Mouse (Mus musculus) heart, embryonic 10.5 days (tissue): ENCODE results near the gene Osbpl9. TPM values are rescaled to one million over a fixed set of nuclear protein-coding genes. Genes with fewer than 3 reads are reported as not detected.

Experiments used
- DNase-seq: peaks from one replicate; pipeline ENCODE4 v3.0.0-alpha.2; 2017; ENCODE audit warnings: low spot score
- H3K27ac ChIP-seq: fragments of 300-500 bp; sonication (generic); 2 replicates; pipeline ENCODE4 v1.5.1; 2016; ENCODE audit warnings: mild to moderate bottlenecking
- H3K27me3 ChIP-seq: fragments of 300-500 bp; sonication (generic); 2 replicates; pipeline ENCODE4 v1.6.1; 2016; ENCODE audit warnings: mild to moderate bottlenecking; ENCODE audit not compliant: poor library complexity, insufficient read depth, severe bottlenecking
- H3K36me3 ChIP-seq: fragments of 300-500 bp; sonication (generic); 2 replicates; pipeline ENCODE4 v1.6.1; 2016; ENCODE audit warnings: mild to moderate bottlenecking, moderate library complexity
- H3K4me1 ChIP-seq: fragments of 300-500 bp; sonication (generic); 2 replicates; pipeline ENCODE4 v1.6.1; 2016; ENCODE audit warnings: mild to moderate bottlenecking
- H3K4me3 ChIP-seq: fragments of 300-500 bp; sonication (generic); 2 replicates; pipeline ENCODE4 v1.5.1; 2016; ENCODE audit warnings: mild to moderate bottlenecking, moderate library complexity
- H3K9me3 ChIP-seq: fragments of 300-500 bp; sonication (generic); 2 replicates; pipeline ENCODE4 v1.6.1; 2016; ENCODE audit warnings: mild to moderate bottlenecking, moderate library complexity
- WGBS: fragments of 180-500 bp; shearing (Covaris S2); methylation state at CpG from one replicate; pipeline ENCODE4 v1.1.7; 2016; 5-methylcytosine and 5-hydroxymethylcytosine counted together
- polyA plus RNA-seq: library from polyadenylated mRNA; unstranded; fragments of >200 nt; fragmentation: Nextera tagmentation; extraction: Ambion mirVana; gene quantifications from 2 replicates; pipeline ENCODE4 v1.2.1, GENCODE M21; 2016

The Osbpl9 gene
- polyA plus RNA-seq, 1 experiment from 2014 or later, result 43.5 TPM

DNA sequence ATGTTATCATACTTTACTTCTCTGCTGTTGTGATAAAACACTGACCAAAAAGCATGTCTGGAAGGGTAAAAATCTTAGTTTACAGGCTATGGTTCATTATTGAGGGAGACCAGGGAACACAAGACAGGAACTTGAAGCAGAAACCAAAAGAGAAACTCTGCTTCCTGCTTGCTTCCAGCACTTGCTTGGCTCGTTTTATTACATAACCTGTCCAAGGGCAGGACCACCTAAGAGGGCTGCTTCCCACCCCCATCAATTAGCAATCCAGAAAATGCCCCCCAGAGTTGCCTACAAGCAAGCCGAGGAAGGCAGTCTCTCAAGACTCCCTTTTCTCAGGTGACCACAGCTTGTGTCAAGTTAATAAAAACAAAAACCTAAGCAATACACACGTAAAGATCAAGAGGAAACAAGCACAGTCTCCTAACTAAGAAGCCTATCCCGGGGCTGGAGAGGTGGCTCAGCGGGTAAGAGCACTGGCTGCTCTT, 82.4 kb downstream of the Osbpl9 start:
- Histone ChIP-seq H3K27ac (no peak overlapping the region), H3K4me3 (no peak overlapping the region), H3K36me3 (no peaks in the 10 kb centered on the region), H3K9me3 (no peaks in the 10 kb centered on the region), H3K27me3 (no peaks in the 10 kb centered on the region), H3K4me1 (peaks cover 24% of the 10 kb centered on the region)
- WGBS, result 83% methylated on average over 5 of the region's 5 CpGs
- no peak for DNase-seq

DNA sequence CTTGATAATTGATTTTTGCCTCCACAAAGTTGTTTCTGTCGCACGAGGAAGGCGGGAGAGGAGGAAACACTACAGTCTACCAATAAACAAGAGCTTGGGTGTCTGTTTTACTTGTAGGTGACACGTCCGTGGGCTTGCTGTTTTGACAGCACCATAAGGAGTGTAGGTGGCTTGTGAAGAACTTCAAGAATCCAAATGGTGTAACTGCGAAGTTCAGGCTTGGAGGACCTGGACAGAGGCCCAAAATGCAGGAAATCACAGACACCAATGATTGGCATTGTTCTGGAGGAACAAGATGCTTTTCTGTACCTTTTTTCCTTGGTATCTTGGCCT, 83.8 kb downstream of the Osbpl9 start:
- no peak for DNase-seq
- peak overlapping the region; percentile 69 for H3K4me3 ChIP-seq
- H3K27ac ChIP-seq, result peak overlapping the region; percentile 93
- peaks cover 22% of the 10 kb centered on the region for H3K4me1 ChIP-seq
- WGBS, result 5% methylated on average over 6 of the region's 6 CpGs
- no peaks in the 10 kb centered on the region for H3K36me3 ChIP-seq
- H3K27me3 ChIP-seq, result no peaks in the 10 kb centered on the region
- H3K9me3 ChIP-seq, result no peaks in the 10 kb centered on the region

DNA sequence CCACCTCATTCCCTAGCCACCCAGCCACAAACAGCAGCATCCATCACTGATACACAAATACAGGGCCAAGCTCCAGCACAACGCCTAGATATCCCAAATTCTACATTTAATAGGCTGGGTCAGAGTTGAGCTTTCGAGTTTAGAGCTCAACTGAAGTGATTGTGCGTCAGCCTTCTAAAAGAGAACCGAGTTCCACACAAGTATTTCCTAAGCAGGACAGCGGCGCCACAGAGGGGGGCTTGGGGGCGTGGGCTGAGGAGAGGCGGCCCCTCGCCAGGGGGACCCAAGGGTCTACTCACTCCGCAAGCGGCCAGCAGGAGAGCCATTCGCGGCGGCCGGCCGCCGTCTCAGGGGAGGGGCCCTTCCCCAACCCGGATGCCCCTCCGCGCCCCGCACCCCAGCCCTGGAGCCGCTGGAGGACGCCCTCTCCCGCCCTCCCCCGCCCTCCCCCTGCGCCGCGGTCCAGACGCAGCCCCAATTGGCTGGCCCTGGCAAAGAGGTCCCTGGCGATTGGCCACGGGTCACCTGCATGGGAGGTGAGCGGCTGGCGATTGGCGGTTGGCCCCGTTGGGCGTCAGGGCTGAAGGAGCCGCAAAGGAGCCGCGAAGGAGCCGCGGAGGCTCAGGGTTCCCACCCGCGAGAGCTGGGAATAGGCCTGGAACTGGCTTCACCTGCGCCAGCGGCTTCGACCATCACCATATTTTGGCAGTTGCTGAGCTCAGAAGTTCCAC, 84.3 kb downstream of the Osbpl9 start:
- Histone ChIP-seq H3K4me3 (peak overlapping the region; percentile 69), H3K36me3 (no peaks in the 10 kb centered on the region), H3K27me3 (no peaks in the 10 kb centered on the region), H3K27ac (peak overlapping the region; percentile 93), H3K4me1 (peaks cover 23% of the 10 kb centered on the region), H3K9me3 (no peaks in the 10 kb centered on the region)
- peak; percentile 98 for DNase-seq
- under 1% methylated on average over 31 of the region's 46 CpGs for WGBS

DNA sequence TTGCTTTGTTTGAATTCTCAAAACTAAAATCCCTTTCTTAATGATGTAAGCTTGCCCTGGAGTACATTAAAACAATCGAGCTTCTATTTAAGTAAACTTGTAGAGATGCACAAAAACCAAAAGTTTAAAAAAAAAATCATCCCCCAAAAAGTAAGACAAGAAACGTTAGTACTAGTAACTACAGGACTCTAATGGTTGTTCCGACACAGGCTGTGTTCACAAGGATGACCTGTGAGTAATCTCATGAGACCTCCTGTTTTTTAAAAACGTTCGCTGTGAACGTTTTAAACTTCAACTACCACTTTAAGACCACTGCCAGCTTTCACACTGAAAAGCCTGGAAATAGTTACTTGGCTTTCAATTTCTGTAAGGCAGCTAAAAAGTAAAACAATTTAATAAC, 85.1 kb downstream of the Osbpl9 start:
- Histone ChIP-seq H3K4me1 (peaks cover 23% of the 10 kb centered on the region), H3K4me3 (peak overlapping the region; percentile 69), H3K36me3 (no peaks in the 10 kb centered on the region), H3K27ac (peak overlapping the region; percentile 93; the same call in 1 of the 2 replicates), H3K27me3 (no peaks in the 10 kb centered on the region), H3K9me3 (no peaks in the 10 kb centered on the region)
- WGBS, result 48% methylated on average over 6 of the region's 6 CpGs
- DNase-seq, result no peak

- DNase-seq, result no peak
- 66% methylated on average over 3 of the region's 3 CpGs for WGBS
- H3K4me1 ChIP-seq, result peaks cover 23% of the 10 kb centered on the region
- H3K9me3 ChIP-seq, result no peaks in the 10 kb centered on the region
- no peaks in the 10 kb centered on the region for H3K27me3 ChIP-seq
- no peak overlapping the region; the same call in 1 of the 2 replicates for H3K4me3 ChIP-seq
- H3K27ac ChIP-seq, result no peak overlapping the region
- no peaks in the 10 kb centered on the region for H3K36me3 ChIP-seq
Observed at GRCm38 (mm10) chr4:109116494-109116893, 85.6 kb downstream of the Osbpl9 start.

DNA sequence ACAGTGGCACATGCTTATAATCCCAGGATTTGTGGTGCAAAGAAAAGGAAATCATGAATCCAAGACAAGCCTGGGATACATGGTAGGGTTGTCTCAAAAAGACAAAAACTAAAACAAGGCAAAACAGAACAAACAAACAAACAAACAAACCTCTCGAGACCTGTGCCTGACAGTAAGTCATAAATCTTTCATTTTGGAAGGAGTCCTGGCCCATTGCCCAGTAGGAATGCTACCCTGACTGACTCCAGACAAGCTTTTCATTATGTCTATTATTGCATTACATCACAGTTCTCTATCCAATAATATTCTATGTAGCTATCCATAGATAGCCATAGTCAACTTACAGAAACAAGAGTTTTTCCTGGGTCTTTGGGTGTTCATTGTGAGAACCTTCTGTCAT, 86.3 kb downstream of the Osbpl9 start:
- no peak for DNase-seq
- Histone ChIP-seq H3K4me3 (no peak overlapping the region), H3K9me3 (no peaks in the 10 kb centered on the region), H3K27me3 (no peaks in the 10 kb centered on the region), H3K4me1 (peaks cover 23% of the 10 kb centered on the region), H3K27ac (no peak overlapping the region), H3K36me3 (no peaks in the 10 kb centered on the region)
- WGBS, result 66% methylated on average over 1 of the region's 1 CpGs

- Histone ChIP-seq H3K27me3 (no peaks in the 10 kb centered on the region), H3K4me1 (peaks cover 23% of the 10 kb centered on the region), H3K9me3 (no peaks in the 10 kb centered on the region), H3K36me3 (no peaks in the 10 kb centered on the region), H3K27ac (no peak overlapping the region), H3K4me3 (no peak overlapping the region)
- DNase-seq, result no peak
- 75% methylated on average over 1 of the region's 1 CpGs for WGBS
Observed at GRCm38 (mm10) chr4:109114308-109114707, 87.8 kb downstream of the Osbpl9 start.

DNA sequence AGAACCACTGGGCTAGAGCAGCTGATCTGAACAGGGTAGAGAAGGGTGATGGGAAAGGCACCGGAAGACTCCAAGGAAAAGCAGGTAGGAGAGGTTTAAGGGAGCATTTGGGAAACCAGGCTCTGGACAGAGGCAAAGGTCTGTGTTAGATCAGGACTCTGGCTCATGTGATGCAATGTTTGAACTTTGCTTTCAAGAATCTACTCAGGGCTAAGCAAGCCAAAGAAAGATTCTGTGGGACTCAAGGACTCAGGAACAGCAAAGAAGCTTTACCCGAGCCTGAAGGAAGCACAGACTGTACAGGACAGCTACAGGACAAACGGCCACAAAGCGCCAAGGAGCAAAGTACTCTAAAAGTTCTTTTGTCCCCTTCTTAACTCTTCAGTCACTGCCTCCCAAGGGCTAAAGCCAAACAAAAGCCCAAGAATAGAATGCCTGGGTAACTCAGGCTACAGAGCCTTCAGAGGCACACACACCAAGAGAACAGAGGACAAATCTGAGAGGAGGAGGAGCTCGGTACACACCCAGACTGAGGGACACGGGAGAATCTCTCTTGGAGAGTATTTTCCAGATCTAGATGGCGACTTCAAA, 89.1 kb downstream of the Osbpl9 start:
- Histone ChIP-seq H3K4me1 (peaks cover 19% of the 10 kb centered on the region), H3K27ac (no peak overlapping the region), H3K4me3 (no peak overlapping the region), H3K9me3 (no peaks in the 10 kb centered on the region), H3K36me3 (no peaks in the 10 kb centered on the region), H3K27me3 (no peaks in the 10 kb centered on the region)
- WGBS, result 62% methylated on average over 7 of the region's 7 CpGs
- DNase-seq, result no peak

- Histone ChIP-seq H3K27me3 (no peaks in the 10 kb centered on the region), H3K9me3 (no peaks in the 10 kb centered on the region), H3K27ac (no peak overlapping the region), H3K4me3 (no peak overlapping the region), H3K4me1 (peaks cover 14% of the 10 kb centered on the region), H3K36me3 (no peaks in the 10 kb centered on the region)
- no peak for DNase-seq
- WGBS, result 77% methylated on average over 2 of the region's 2 CpGs
Observed at GRCm38 (mm10) chr4:109110978-109111377, 91.1 kb downstream of the Osbpl9 start.

DNA sequence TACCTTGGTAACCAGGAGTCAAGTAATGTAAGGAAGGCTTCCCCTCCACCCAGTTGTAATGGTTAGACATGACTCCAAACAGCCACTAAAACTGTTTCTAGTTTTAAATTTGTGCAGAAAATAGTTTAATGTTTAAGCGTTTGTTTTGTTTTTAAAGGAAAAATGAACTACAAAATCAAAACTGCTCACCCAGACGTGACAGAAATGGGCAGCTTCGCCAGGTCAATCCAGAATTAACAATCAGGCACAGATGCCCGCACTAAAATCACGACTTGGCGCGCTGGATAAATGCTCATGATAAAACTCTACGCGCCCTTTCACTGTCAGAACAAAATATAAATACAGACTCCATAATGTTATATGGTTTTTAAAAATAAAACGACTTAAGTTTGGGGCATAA, 92.4 kb downstream of the Osbpl9 start:
- no peak for DNase-seq
- no peak overlapping the region for H3K4me3 ChIP-seq
- 90% methylated on average over 10 of the region's 10 CpGs for WGBS
- H3K9me3 ChIP-seq, result no peaks in the 10 kb centered on the region
- H3K4me1 ChIP-seq, result peaks cover 6% of the 10 kb centered on the region; the same call in 1 of the 2 replicates
- no peaks in the 10 kb centered on the region for H3K36me3 ChIP-seq
- no peaks in the 10 kb centered on the region for H3K27me3 ChIP-seq
- no peak overlapping the region for H3K27ac ChIP-seq

DNA sequence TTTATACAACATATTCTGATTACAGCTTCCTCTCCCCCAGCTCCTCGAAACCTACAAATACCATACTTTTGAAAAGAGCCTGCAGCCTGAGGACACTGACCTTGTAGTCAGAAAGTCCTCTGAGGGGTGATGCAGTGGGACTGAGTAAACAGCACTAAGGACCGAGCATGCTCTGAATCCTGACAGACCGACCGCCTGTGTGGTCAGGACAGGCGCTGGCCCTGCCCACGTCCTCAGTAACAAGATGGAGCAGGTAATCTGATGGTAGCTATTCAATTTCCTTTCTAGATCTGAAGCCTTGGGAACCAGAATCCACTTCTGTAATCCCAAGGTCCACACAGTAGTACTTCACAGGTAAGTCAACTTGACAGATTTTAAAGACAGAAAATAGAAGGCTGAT, 93.1 kb downstream of the Osbpl9 start:
- 78% methylated on average over 6 of the region's 6 CpGs for WGBS
- no peaks in the 10 kb centered on the region for H3K27me3 ChIP-seq
- H3K36me3 ChIP-seq, result no peaks in the 10 kb centered on the region
- H3K4me1 ChIP-seq, result peaks cover 6% of the 10 kb centered on the region; the same call in 1 of the 2 replicates
- no peaks in the 10 kb centered on the region for H3K9me3 ChIP-seq
- no peak for DNase-seq
- H3K27ac ChIP-seq, result no peak overlapping the region
- no peak overlapping the region for H3K4me3 ChIP-seq

- H3K36me3 ChIP-seq, result peaks cover under 1% of the 10 kb centered on the region; the same call in 1 of the 2 replicates
- H3K4me3 ChIP-seq, result no peak overlapping the region
- H3K27me3 ChIP-seq, result no peaks in the 10 kb centered on the region
- no peaks in the 10 kb centered on the region for H3K9me3 ChIP-seq
- H3K27ac ChIP-seq, result no peak overlapping the region
- no peaks in the 10 kb centered on the region for H3K4me1 ChIP-seq
- no peak for DNase-seq
Observed at GRCm38 (mm10) chr4:109106594-109106993, 95.5 kb downstream of the Osbpl9 start.

DNA sequence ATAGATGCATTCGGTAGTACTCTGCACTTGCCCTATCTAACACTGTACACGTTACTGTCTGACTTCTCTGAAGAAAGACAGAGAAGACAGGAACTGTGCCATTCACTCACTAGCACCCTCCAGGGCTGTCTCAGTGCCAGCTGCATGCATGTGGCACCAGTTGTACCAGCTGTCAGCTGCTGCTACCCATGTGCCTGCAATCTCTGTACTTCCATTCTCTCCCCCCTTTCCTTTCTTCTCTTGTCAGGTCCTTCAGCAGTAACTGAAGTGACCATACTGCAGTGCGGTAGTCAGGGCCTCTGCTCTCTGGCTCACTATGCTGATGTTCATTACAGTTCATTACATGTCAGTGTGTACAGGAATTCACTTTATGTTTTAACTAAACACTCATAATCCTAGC, 96.0 kb downstream of the Osbpl9 start:
- no peak overlapping the region for H3K27ac ChIP-seq
- no peak for DNase-seq
- H3K27me3 ChIP-seq, result no peaks in the 10 kb centered on the region
- no peaks in the 10 kb centered on the region for H3K9me3 ChIP-seq
- H3K4me1 ChIP-seq, result no peaks in the 10 kb centered on the region
- H3K36me3 ChIP-seq, result peaks cover 6% of the 10 kb centered on the region
- no peak overlapping the region for H3K4me3 ChIP-seq
- WGBS, result 70% methylated on average over 3 of the region's 3 CpGs
